Mouse (Mus musculus) spleen, adult 2 months (tissue): ENCODE results near the gene Camta1. TPM values are rescaled to one million over a fixed set of nuclear protein-coding genes. Genes with fewer than 3 reads are reported as not detected.

Experiments
- DNase-seq, 2 experiments: peaks; one replicate each; pipeline versions ENCODE4 v3.0.0 to v3.0.0-alpha.2; 2012 to 2021; ENCODE audit warnings: low spot score in 2 of 2, low read depth in 1 of 2
- H3K27ac ChIP-seq: fragments of 200-500 bp; 2 replicates; pipeline ENCODE4 v1.5.1; 2012; ENCODE audit warnings: low read length, inconsistent platforms; ENCODE audit not compliant: insufficient read depth
- H3K27me3 ChIP-seq: fragments of 200-500 bp; 2 replicates; pipeline ENCODE4 v1.6.1; 2012; ENCODE audit warnings: mild to moderate bottlenecking, moderate library complexity, low read length, inconsistent platforms; ENCODE audit not compliant: control insufficient read depth, insufficient read depth
- H3K36me3 ChIP-seq: fragments of 200-500 bp; 2 replicates; pipeline ENCODE4 v1.6.1; 2012; ENCODE audit warnings: mild to moderate bottlenecking, low read length, inconsistent platforms; ENCODE audit not compliant: control insufficient read depth, insufficient read depth
- H3K4me1 ChIP-seq: fragments of 200-500 bp; 2 replicates; pipeline ENCODE4 v1.6.1; 2011; ENCODE audit warnings: inconsistent platforms; ENCODE audit not compliant: control insufficient read depth, insufficient read depth, insufficient read length
- H3K4me3 ChIP-seq: fragments of 200-500 bp; 2 replicates; pipeline ENCODE4 v1.5.1; 2011; ENCODE audit warnings: mild to moderate bottlenecking, inconsistent platforms; ENCODE audit not compliant: insufficient read depth, insufficient read length; ENCODE audit errors: extremely low read depth
- CTCF ChIP-seq: fragments of 200-500 bp; IDR thresholded peaks from 2 replicates; pipeline ENCODE4 v1.5.1; 2011; ENCODE audit warnings: mild to moderate bottlenecking, inconsistent platforms; ENCODE audit not compliant: insufficient read depth, insufficient read length, insufficient replicate concordance; ENCODE audit errors: extremely low read depth
- POLR2A ChIP-seq: fragments of 200-500 bp; IDR thresholded peaks from 2 replicates; pipeline ENCODE4 v1.6.1; 2011; ENCODE audit warnings: low read depth, low read length, inconsistent platforms
- WGBS: fragments of 180-500 bp; shearing (Covaris S2); methylation state at CpG from one replicate; pipeline ENCODE4 v1.1.7; 2018; 5-methylcytosine and 5-hydroxymethylcytosine counted together
- polyA plus RNA-seq: library from polyadenylated mRNA; depleted of rRNA; stranded (reverse); fragments of >200 nt; gene quantifications from 2 replicates; pipeline ENCODE4 v1.2.3, GENCODE M21; 2012

The Camta1 gene
- polyA plus RNA-seq, 1 experiment = 7.7 TPM

DNA sequence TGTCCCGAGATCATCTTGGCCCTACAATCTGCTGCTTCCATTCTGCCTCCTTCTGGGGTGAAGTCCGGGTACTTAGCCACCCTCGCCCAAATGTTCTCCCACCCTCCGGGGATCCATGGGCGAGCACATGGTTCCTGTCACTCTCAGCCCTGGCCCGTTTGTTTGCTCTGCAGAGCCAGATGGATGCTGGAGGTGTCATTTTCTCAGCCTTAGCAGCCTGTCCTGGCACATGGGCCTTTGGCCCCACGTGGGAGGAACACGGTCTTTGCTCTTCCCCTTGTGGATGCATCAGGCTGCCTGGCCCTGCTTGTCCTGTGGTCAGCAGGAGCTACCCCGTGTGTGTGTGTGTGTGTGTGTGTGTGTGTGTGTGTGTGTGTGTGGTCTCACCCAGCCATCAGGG is 560.3 kb downstream of the Camta1 start:
- no peak for DNase-seq
- WGBS = 41% methylated on average over 9 of the region's 9 CpGs
- TF ChIP-seq CTCF = no peak
- TF ChIP-seq POLR2A = no peak

DNA sequence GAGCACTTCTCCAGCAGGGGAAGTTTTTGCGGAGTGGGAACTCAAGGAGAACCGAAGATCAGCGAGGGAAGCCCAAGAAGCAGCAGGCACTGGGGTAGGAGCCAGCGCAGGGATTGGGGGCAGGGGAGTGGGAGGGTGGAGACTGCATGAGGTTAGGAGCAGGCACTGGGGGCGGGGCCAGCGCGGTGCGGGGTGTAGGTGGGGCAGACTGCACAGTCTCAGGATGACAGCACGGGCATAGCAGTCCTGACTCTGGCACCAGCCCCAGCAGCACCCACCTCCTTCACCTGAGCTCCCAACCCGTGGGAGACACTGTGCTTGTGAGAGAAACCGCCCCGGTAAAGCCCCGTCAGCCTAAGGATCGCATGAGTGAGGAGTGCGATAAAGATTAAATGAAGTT is 561.0 kb downstream of the Camta1 start:
- WGBS = 24% methylated on average over 15 of the region's 15 CpGs
- no peak overlapping the region for H3K4me3 ChIP-seq
- no peaks in the 10 kb centered on the region for H3K36me3 ChIP-seq
- no peaks in the 10 kb centered on the region for H3K4me1 ChIP-seq
- no peak for DNase-seq
- H3K27ac ChIP-seq = no peak overlapping the region
- H3K27me3 ChIP-seq = no peaks in the 10 kb centered on the region
- TF ChIP-seq CTCF = no peak
- TF ChIP-seq POLR2A = no peak

More for the DNA sequence above, 560.3 kb downstream of the Camta1 start:
- no peak overlapping the region for H3K27ac ChIP-seq
- H3K36me3 ChIP-seq = no peaks in the 10 kb centered on the region
- H3K27me3 ChIP-seq = no peaks in the 10 kb centered on the region
- no peak overlapping the region for H3K4me3 ChIP-seq
- H3K4me1 ChIP-seq = no peaks in the 10 kb centered on the region

DNA sequence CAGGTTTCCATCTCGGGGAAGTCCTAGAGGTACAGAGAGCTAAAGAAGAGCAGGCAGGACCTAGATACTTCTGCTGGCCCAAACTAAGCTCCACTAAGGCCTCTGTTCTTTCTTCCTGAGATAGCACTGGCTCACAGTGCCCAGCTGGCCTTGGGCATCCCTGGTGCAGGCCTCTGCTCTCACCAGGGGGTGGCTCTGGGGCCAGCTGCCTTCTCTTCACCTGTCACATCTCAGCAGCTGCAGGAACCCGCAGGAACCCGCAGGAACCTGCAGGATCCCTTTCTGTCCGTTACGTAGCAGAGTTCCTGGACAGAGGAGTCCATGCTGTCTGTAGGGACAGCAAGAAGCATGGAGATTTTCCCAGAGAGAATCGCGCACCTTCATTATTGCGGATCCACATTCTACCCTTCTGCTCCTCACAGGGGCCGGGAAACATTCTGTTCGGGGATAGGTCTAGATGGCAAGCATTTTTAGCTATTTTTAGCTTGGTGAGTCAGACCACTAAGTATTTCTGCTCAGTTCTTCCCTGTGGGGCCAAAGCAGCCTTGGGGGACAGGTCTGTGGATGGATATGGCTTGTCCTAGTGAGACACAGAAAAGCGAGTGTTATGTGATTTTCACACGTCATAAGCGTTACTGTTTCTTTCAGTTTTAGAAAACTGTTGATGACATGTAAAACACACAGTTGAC is 566.0 kb downstream of the Camta1 start:
- DNase-seq = no peak
- H3K27me3 ChIP-seq = no peaks in the 10 kb centered on the region
- WGBS = 83% methylated on average over 13 of the region's 13 CpGs
- no peaks in the 10 kb centered on the region for H3K36me3 ChIP-seq
- no peak overlapping the region for H3K27ac ChIP-seq
- no peak for TF ChIP-seq POLR2A
- TF ChIP-seq CTCF = no peak
- H3K4me3 ChIP-seq = no peak overlapping the region
- H3K4me1 ChIP-seq = no peaks in the 10 kb centered on the region

DNA sequence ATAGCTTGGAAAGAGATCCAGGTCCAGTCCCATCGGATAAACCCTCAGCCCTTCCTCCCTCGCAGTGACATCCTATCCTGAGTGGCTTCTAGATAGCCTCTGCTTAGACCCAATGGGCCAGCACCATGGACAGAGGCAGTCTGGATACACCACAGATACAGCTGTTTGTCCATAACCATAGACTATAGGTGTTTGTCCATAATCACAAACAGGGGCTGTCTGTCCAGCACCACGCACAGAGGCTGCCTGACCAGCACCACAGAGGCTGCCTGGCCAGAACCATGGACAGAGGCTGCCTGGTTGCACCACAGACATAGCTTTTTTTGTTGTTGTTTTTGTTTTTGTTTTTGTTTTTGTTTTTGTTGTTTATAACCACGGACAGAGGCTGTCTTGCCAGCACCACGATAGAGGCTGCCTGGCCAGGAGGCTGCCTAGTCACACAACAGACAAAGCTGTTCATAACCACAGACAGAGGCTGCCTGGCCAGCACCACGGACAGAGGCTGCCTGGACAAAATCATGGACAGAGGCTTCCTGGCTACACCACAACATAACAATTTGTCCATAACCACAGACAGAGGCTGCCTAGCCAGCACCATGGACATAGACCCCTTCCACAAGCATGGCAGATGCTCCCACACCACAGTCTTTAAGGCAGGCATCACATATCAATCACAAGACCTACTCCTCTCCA is 572.6 kb downstream of the Camta1 start:
- no peaks in the 10 kb centered on the region for H3K36me3 ChIP-seq
- no peaks in the 10 kb centered on the region for H3K4me1 ChIP-seq
- H3K27ac ChIP-seq = no peak overlapping the region
- no peaks in the 10 kb centered on the region for H3K27me3 ChIP-seq
- no peak for DNase-seq
- H3K4me3 ChIP-seq = no peak overlapping the region
- 64% methylated on average over 6 of the region's 6 CpGs for WGBS
- no peak for TF ChIP-seq CTCF
- no peak for TF ChIP-seq POLR2A

DNA sequence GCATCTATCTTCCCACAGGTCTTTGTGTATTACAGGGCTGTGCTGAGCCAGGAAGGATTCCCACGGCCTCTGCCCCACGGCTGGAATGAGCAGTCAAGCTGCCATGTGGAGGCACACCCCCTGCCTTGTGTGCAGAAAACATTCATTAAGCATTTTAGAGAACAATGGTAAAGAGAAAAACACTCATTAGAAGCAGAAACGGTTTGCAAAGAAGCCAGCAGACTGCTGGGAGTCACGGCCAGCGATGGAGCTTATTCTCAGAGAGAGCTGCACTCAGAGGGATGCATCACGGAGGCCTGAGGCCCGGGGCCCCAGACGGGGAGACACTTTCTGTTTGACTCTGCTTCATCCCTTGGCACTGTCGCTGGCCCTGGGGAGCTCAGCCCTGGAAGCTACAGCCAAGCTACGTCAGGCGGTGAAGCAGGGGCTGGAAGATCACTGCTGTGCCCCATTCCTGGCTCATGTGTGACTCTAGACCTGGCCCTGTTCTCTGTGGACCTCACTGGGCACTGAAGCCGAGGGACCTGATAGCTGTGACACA is 575.7 kb downstream of the Camta1 start:
- Histone ChIP-seq H3K36me3 (no peaks in the 10 kb centered on the region), H3K4me1 (no peaks in the 10 kb centered on the region), H3K27ac (no peak overlapping the region), H3K4me3 (no peak overlapping the region), H3K27me3 (no peaks in the 10 kb centered on the region)
- TF ChIP-seq CTCF (no peak), POLR2A (no peak)
- 80% methylated on average over 12 of the region's 12 CpGs for WGBS
- no peak for DNase-seq

DNA sequence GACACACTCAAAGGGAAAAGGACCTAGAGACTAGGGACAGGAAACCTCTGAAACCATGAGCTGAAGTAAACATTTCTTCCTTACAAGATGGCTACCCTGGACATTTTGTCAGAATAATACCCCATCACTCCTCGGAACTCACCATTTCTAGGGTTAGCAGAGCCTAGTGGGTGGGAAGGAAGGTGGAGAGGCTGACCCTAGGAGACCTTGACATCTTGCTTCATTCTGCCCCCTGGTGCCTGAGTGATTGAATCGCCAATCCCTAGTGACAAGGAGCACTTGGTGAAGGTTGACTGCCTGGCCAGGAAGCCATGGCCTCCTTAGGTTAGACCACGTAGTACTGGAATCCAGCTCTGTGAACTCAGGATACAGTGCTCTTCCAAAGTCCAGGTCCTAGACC is 576.2 kb downstream of the Camta1 start:
- Histone ChIP-seq H3K27me3 (no peaks in the 10 kb centered on the region), H3K4me3 (no peak overlapping the region), H3K27ac (no peak overlapping the region), H3K36me3 (no peaks in the 10 kb centered on the region), H3K4me1 (no peaks in the 10 kb centered on the region)
- no peak for DNase-seq
- TF ChIP-seq CTCF (no peak), POLR2A (no peak)
- WGBS = 65% methylated on average over 3 of the region's 3 CpGs
